Comparison of ENCODE assay signal across 24 mouse cellular contexts in the genomic region with DNA sequence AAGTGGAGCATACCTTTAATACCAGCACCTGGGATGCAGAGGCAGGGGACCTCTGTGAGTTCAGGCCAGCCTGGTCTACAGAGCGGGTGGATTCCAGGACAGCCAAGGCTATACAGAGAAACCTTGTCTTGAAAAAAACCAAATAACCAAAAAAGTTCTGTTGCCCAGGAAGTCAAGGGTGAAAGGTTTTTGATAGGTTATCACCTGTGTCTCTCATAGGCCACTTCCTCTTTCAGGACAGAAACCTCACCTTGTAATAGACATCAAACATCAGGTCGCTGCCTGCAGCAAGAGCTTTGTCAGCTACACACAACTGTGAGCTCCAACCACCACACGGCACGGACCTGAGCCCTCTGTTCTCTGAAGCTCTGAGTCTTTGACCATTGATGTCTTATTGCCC. TPM values are rescaled to one million over a fixed set of nuclear protein-coding genes. Genes with fewer than 3 reads are reported as not detected.
DNase-seq lines count a peak whose midpoint lies in the region; ATAC-seq and TF ChIP-seq lines count a peak whose summit lies in the region.
"Had no signal": no experiment of that assay in that cellular context is flagged by ENCODE, and none has a peak within 500 bp of the region (broad histone marks: within the 10 kb centered on the region; RNA-seq: fewer than 3 reads in every experiment).

No protein-coding gene starts in this region.

- H3K27ac ChIP-seq in MEL (ENCODE audit: control insufficient read depth, low read depth, low read length), result no peak overlapping the region
- no peak overlapping the region for H3K27ac ChIP-seq in midbrain, embryonic 14.5 days (replicated peaks; ENCODE audit: low read depth, low read length)
- no peak overlapping the region for H3K27ac ChIP-seq in kidney, embryonic 14.5 days (ENCODE audit: low read depth, low read length)
- H3K27ac ChIP-seq in intestine, embryonic 15.5 days, result no peak overlapping the region
- H3K27ac ChIP-seq: embryonic facial prominence, embryonic 13.5 days; embryonic facial prominence, embryonic 15.5 days; forebrain, embryonic 10.5 days; forebrain, embryonic 12.5 days had no signal

- no peak for TF ChIP-seq RAD21 in MEL (IDR thresholded peaks at IDR 0.05; ENCODE audit: low read depth, low read length)

- WGBS in midbrain, embryonic 14.5 days, result 77% methylated on average over 4 of the region's 4 CpGs
- 74% methylated on average over 4 of the region's 4 CpGs for WGBS in kidney, embryonic 14.5 days
- WGBS in intestine, embryonic 15.5 days, result 86% methylated on average over 4 of the region's 4 CpGs

- no peaks in the 10 kb centered on the region for H3K36me3 ChIP-seq in MEL (ENCODE audit: control insufficient read depth in 1 of 2, insufficient read depth in 2 of 2, low read length in 2 of 2)
- H3K36me3 ChIP-seq in splenic B cell, adult 2 months (ENCODE audit: control insufficient read depth, insufficient read depth, low read length, poor library complexity, severe bottlenecking), result no peaks in the 10 kb centered on the region
- no peaks in the 10 kb centered on the region for H3K36me3 ChIP-seq in midbrain, embryonic 14.5 days (ENCODE audit: control insufficient read depth, insufficient read depth, low read length)
- no peaks in the 10 kb centered on the region for H3K36me3 ChIP-seq in kidney, embryonic 14.5 days (ENCODE audit: control insufficient read depth, insufficient read depth, low read length)
- H3K36me3 ChIP-seq in intestine, embryonic 15.5 days, result no peaks in the 10 kb centered on the region
- H3K36me3 ChIP-seq: embryonic facial prominence, embryonic 13.5 days; embryonic facial prominence, embryonic 15.5 days; forebrain, embryonic 10.5 days; forebrain, embryonic 12.5 days; G1E had no signal

- no peak for TF ChIP-seq CTCF in MEL (IDR thresholded peaks at IDR 0.05 in 2 of 3, conservative IDR thresholded peaks at IDR 0.05 in 1 of 3; ENCODE audit: control insufficient read depth in 1 of 3, insufficient read depth in 1 of 3, low read depth in 2 of 3, low read length in 3 of 3, poor library complexity in 1 of 3, severe bottlenecking in 1 of 3)

- TF ChIP-seq EP300 in MEL (IDR thresholded peaks at IDR 0.05; ENCODE audit: low read depth in 1 of 2, low read length in 2 of 2), result no peak

- no peak for DNase-seq in MEL (ENCODE audit: low read depth, low spot score)
- DNase-seq in splenic B cell, adult 2 months (ENCODE audit: low read depth, low spot score), result peak; percentile 58
- DNase-seq in midbrain, embryonic 14.5 days, result no peak
- DNase-seq in cerebellum, adult 8-10 months, result no peak
- DNase-seq: adrenal gland, adult 8-10 months; adrenal gland, postnatal 14 days; adrenal gland, postnatal 36 days; cerebellum, adult 11-12 months; cerebellum, adult 2 months; cerebellum, adult 9-11 months; cerebellum, postnatal 14 days; cerebellum, postnatal 36 days; embryo, embryonic 11 days had no signal

- H3K9me3 ChIP-seq in MEL (replicated peaks; ENCODE audit: insufficient read depth, low read length), result no peaks in the 10 kb centered on the region
- H3K9me3 ChIP-seq in midbrain, embryonic 14.5 days (ENCODE audit: control insufficient read depth, low read length), result no peaks in the 10 kb centered on the region
- H3K9me3 ChIP-seq in kidney, embryonic 14.5 days (ENCODE audit: control insufficient read depth, low read length), result no peaks in the 10 kb centered on the region
- no peaks in the 10 kb centered on the region for H3K9me3 ChIP-seq in intestine, embryonic 15.5 days
- H3K9me3 ChIP-seq: embryonic facial prominence, embryonic 13.5 days; embryonic facial prominence, embryonic 15.5 days; forebrain, embryonic 10.5 days; forebrain, embryonic 12.5 days had no signal

- H3K4me1 ChIP-seq in MEL (ENCODE audit: control insufficient read depth in 1 of 2, insufficient read depth in 2 of 2, low read length in 2 of 2), result no peaks in the 10 kb centered on the region; a peak in 1 of 4 replicates
- H3K4me1 ChIP-seq in midbrain, embryonic 14.5 days (ENCODE audit: control insufficient read depth, insufficient read depth, low read length), result no peaks in the 10 kb centered on the region
- H3K4me1 ChIP-seq in kidney, embryonic 14.5 days (ENCODE audit: control insufficient read depth, insufficient read depth, low read length), result no peaks in the 10 kb centered on the region
- H3K4me1 ChIP-seq in intestine, embryonic 15.5 days (replicated peaks), result no peaks in the 10 kb centered on the region

- TF ChIP-seq POLR2A in MEL (IDR thresholded peaks at IDR 0.05; ENCODE audit: control insufficient read depth in 1 of 2, insufficient read depth in 1 of 2, low read depth in 1 of 2, low read length in 2 of 2, poor library complexity in 1 of 2), result no peak

- H3K4me3 ChIP-seq in MEL (ENCODE audit: control insufficient read depth in 1 of 2, insufficient read depth in 1 of 2, low read depth in 2 of 2, low read length in 2 of 2), result no peak overlapping the region
- no peak overlapping the region for H3K4me3 ChIP-seq in midbrain, embryonic 14.5 days (replicated peaks; ENCODE audit: low read depth, low read length)
- H3K4me3 ChIP-seq in kidney, embryonic 14.5 days (ENCODE audit: low read length), result no peak overlapping the region
- no peak overlapping the region for H3K4me3 ChIP-seq in intestine, embryonic 15.5 days (replicated peaks)
- H3K4me3 ChIP-seq: embryonic facial prominence, embryonic 13.5 days; embryonic facial prominence, embryonic 15.5 days; erythroblast, embryonic 14.5 days; forebrain, embryonic 10.5 days; forebrain, embryonic 12.5 days had no signal

- no peak overlapping the region for H3K4me2 ChIP-seq in midbrain, embryonic 14.5 days (ENCODE audit: low read length)
- no peak overlapping the region for H3K4me2 ChIP-seq in kidney, embryonic 14.5 days (replicated peaks; ENCODE audit: low read depth, low read length)
- H3K4me2 ChIP-seq in intestine, embryonic 15.5 days (replicated peaks), result no peak overlapping the region
- H3K4me2 ChIP-seq: embryonic facial prominence, embryonic 13.5 days; embryonic facial prominence, embryonic 15.5 days; forebrain, embryonic 12.5 days had no signal

- H3K27me3 ChIP-seq in MEL (ENCODE audit: control insufficient read depth in 1 of 2, insufficient read depth in 2 of 2, low read length in 2 of 2), result no peaks in the 10 kb centered on the region
- H3K27me3 ChIP-seq in splenic B cell, adult 2 months (ENCODE audit: control insufficient read depth, insufficient read depth, low read length, poor library complexity, severe bottlenecking), result no peaks in the 10 kb centered on the region
- no peaks in the 10 kb centered on the region for H3K27me3 ChIP-seq in midbrain, embryonic 14.5 days (ENCODE audit: control insufficient read depth, insufficient read depth, low read length)
- no peaks in the 10 kb centered on the region for H3K27me3 ChIP-seq in kidney, embryonic 14.5 days (ENCODE audit: control insufficient read depth, insufficient read depth, low read length)
- no peaks in the 10 kb centered on the region for H3K27me3 ChIP-seq in intestine, embryonic 15.5 days (replicated peaks)
- H3K27me3 ChIP-seq: embryonic facial prominence, embryonic 13.5 days; embryonic facial prominence, embryonic 15.5 days had no signal

- peak; percentile 54 for ATAC-seq in CD4-positive, CD25-positive, alpha-beta regulatory T cell, adult 4 months
- peak; percentile 38 for ATAC-seq in inflammation-experienced regulatory T-cells, adult 6 months
- ATAC-seq in midbrain, embryonic 14.5 days (ENCODE audit: low FRiP score, low TSS enrichment), result no peak
- no peak for ATAC-seq in kidney, embryonic 14.5 days (ENCODE audit: low FRiP score, low TSS enrichment)
- ATAC-seq in intestine, embryonic 15.5 days, result no peak
- ATAC-seq: forebrain, embryonic 14.5 days had no signal

- H3K79me2 ChIP-seq in MEL (ENCODE audit: control insufficient read depth, insufficient read depth, low read length, poor library complexity), result no peaks in the 10 kb centered on the region

- no peak overlapping the region for H3K9ac ChIP-seq in MEL (ENCODE audit: control insufficient read depth, low read depth, low read length, poor library complexity, severe bottlenecking)
- H3K9ac ChIP-seq in midbrain, embryonic 14.5 days (replicated peaks; ENCODE audit: low read length), result no peak overlapping the region
- H3K9ac ChIP-seq in kidney, embryonic 14.5 days (ENCODE audit: low read depth, low read length), result no peak overlapping the region
- H3K9ac ChIP-seq in intestine, embryonic 15.5 days, result no peak overlapping the region
- H3K9ac ChIP-seq: embryonic facial prominence, embryonic 13.5 days; embryonic facial prominence, embryonic 15.5 days; forebrain, embryonic 12.5 days had no signal

RNA-seq across cellular contexts. Expression of gene Bcar3, which starts 10.6 kb away (rescaled TPM):
- 1 to 10 TPM in 1 of 2 experiments, not detected in 1; 1.4 TPM for polyA plus RNA-seq in CD4-positive, CD25-positive, alpha-beta regulatory T cell, adult 4 months (2017; shearing (Covaris generic))
- not detected in 2 replicates for total RNA-seq in MEL (2012; rRNA removed)
- polyA plus RNA-seq in MEL (2012; ENCODE audit: insufficient read depth in 1 of 2, insufficient read length in 2 of 2, low read depth in 1 of 2, low replicate concordance in 2 of 2, missing spikeins in 1 of 2), result not detected
- polyA plus RNA-seq in inflammation-experienced regulatory T-cells, adult 6 months (2017; shearing (Covaris generic)), result under 1 TPM in 1 of 3 experiments, not detected in 2; 0.58 TPM
- polyA plus RNA-seq in midbrain, embryonic 14.5 days (2014; fragmentation: Nextera tagmentation; extraction: Ambion mirVana), result 6.3 and 6.4 TPM in 2 replicates
- 9.6 and 13.7 TPM in 2 replicates for polyA plus RNA-seq in kidney, embryonic 14.5 days (2014; fragmentation: Nextera tagmentation; extraction: Ambion mirVana)
- polyA plus RNA-seq in intestine, embryonic 15.5 days (2015; fragmentation: Nextera tagmentation; extraction: Ambion mirVana), result 21.5 and 23.4 TPM in 2 replicates
- polyA plus RNA-seq: erythroblast, embryonic 14.5 days; G1E had no signal

RNA-seq across cellular contexts. Expression of gene Dnttip2, which starts 30.4 kb away (rescaled TPM):
- 100 to 1,000 TPM; 108 to 120 TPM for polyA plus RNA-seq in CD4-positive, CD25-positive, alpha-beta regulatory T cell, adult 4 months (2017; shearing (Covaris generic))
- 70.6 and 84.4 TPM in 2 replicates for total RNA-seq in MEL (2012; rRNA removed)
- polyA plus RNA-seq in MEL (2012; ENCODE audit: insufficient read depth in 1 of 2, insufficient read length in 2 of 2, low read depth in 1 of 2, low replicate concordance in 2 of 2, missing spikeins in 1 of 2), result 10 to 100 TPM in 1 of 2 experiments, not detected in 1; 90.5 TPM
- 100 to 1,000 TPM; 101 to 118 (median 101) TPM for polyA plus RNA-seq in inflammation-experienced regulatory T-cells, adult 6 months (2017; shearing (Covaris generic))
- polyA plus RNA-seq in midbrain, embryonic 14.5 days (2014; fragmentation: Nextera tagmentation; extraction: Ambion mirVana), result 48.5 and 57.6 TPM in 2 replicates
- polyA plus RNA-seq in kidney, embryonic 14.5 days (2014; fragmentation: Nextera tagmentation; extraction: Ambion mirVana), result 82.3 and 85.5 TPM in 2 replicates
- 68.3 and 77.4 TPM in 2 replicates for polyA plus RNA-seq in intestine, embryonic 15.5 days (2015; fragmentation: Nextera tagmentation; extraction: Ambion mirVana)

RNA-seq across cellular contexts. Expression of gene Gclm, which starts 59.2 kb away (rescaled TPM):
- 10 to 100 TPM in 1 of 2 experiments, 1 to 10 TPM in 1; 7.8 to 11.4 TPM for polyA plus RNA-seq in CD4-positive, CD25-positive, alpha-beta regulatory T cell, adult 4 months (2017; shearing (Covaris generic))
- total RNA-seq in MEL (2012; rRNA removed), result 121 and 123 TPM in 2 replicates
- 100 to 1,000 TPM; 174 to 334 TPM for polyA plus RNA-seq in MEL (2012; ENCODE audit: insufficient read depth in 1 of 2, insufficient read length in 2 of 2, low read depth in 1 of 2, low replicate concordance in 2 of 2, missing spikeins in 1 of 2)
- polyA plus RNA-seq in inflammation-experienced regulatory T-cells, adult 6 months (2017; shearing (Covaris generic)), result 10 to 100 TPM in 1 of 3 experiments, 1 to 10 TPM in 2; 5.8 to 10.5 (median 9.3) TPM
- polyA plus RNA-seq in midbrain, embryonic 14.5 days (2014; fragmentation: Nextera tagmentation; extraction: Ambion mirVana), result 42.5 and 54.5 TPM in 2 replicates
- 67.9 and 76.2 TPM in 2 replicates for polyA plus RNA-seq in kidney, embryonic 14.5 days (2014; fragmentation: Nextera tagmentation; extraction: Ambion mirVana)
- polyA plus RNA-seq in intestine, embryonic 15.5 days (2015; fragmentation: Nextera tagmentation; extraction: Ambion mirVana), result 97.7 TPM in 2 replicates

Comparison
In these comparisons a context has a peak if more than half of its experiments do, and no peak if none do; other contexts are left out.
1. ATAC-seq: peak in CD4-positive, CD25-positive, alpha-beta regulatory T cell, adult 4 months (single experiment) and inflammation-experienced regulatory T-cells, adult 6 months (single experiment); none in midbrain, embryonic 14.5 days (single experiment), kidney, embryonic 14.5 days (single experiment) and intestine, embryonic 15.5 days (single experiment).